Mouse (Mus musculus): Measurements from ENCODE around the gene Phf14. TPM values are rescaled to one million over a fixed set of nuclear protein-coding genes. Genes with fewer than 3 reads are reported as not detected.
A peak's percentile ranks its signal among the peaks of the same experiment; 100 is the strongest.
"Not testable (repeated sequence)": the region's sequence is repeated elsewhere in the genome, so short reads cannot be mapped to it uniquely, and the experiment has no call there.

Gene Phf14
- 10 to 100 TPM; 60.3 to 65.2 TPM for total RNA-seq (2021)

- intact Hi-C loops (cut with DNase I): loop anchor here (1.0 kb wide), 1 partner anchor 18 kb away; no protein-coding TSS in a partner anchor
- peak; percentile 95 to 97 for DNase-seq
Measured at GRCm38 (mm10) chr6:11907269-11908032, at the start of gene Phf14, which contains the start of gene Ndufa4. Phf14 (plus strand) TSS chr6:11907809. Ndufa4 (minus strand) TSS chr6:11907497.

- intact Hi-C loops (cut with DNase I); DNase-seq: not testable (repeated sequence)
Measured at GRCm38 (mm10) chr6:11875364-11875763, 32.2 kb upstream of the Phf14 start.

- no peak for DNase-seq
- intact Hi-C loops (cut with DNase I): no loop called here
Measured at GRCm38 (mm10) chr6:11900809-11901310, 6.7 kb upstream of the Phf14 start.

GRCm38 (mm10) chr6:11906890-11907268, 730 bp upstream of the Phf14 start:
- intact Hi-C loops (cut with DNase I): loop anchor here (1.0 kb wide), 1 partner anchor 18 kb away; no protein-coding TSS in a partner anchor
- peak in 1 of 2 experiments; percentile 23 for DNase-seq

GRCm38 (mm10) chr6:11908170-11908569, 561 bp downstream of the Phf14 start:
- no peak for DNase-seq
- intact Hi-C loops (cut with DNase I): no loop called here

- DNase-seq: peak; percentile 91 to 93
- intact Hi-C loops (cut with DNase I): loop anchor here (1.0 kb wide), 1 partner anchor 18 kb away; the partner anchor contains the start of genes Ndufa4 and Phf14
Measured at GRCm38 (mm10) chr6:11925496-11926041, 18.0 kb downstream of the Phf14 start.

GRCm38 (mm10) chr6:11926082-11926595, 18.5 kb downstream of the Phf14 start:
- intact Hi-C loops (cut with DNase I): no loop called here
- peak; percentile 48 to 65 for DNase-seq

GRCm38 (mm10) chr6:11927485-11927884, 19.9 kb downstream of the Phf14 start:
- no peak for DNase-seq
- intact Hi-C loops (cut with DNase I): no loop called here

GRCm38 (mm10) chr6:11933403-11933802, 25.8 kb downstream of the Phf14 start:
- no peak for DNase-seq
- intact Hi-C loops (cut with DNase I): no loop called here

- intact Hi-C loops (cut with DNase I): no loop called here
- no peak for DNase-seq
Measured at GRCm38 (mm10) chr6:11940895-11941294, 33.3 kb downstream of the Phf14 start.

GRCm38 (mm10) chr6:11942089-11942488, 34.5 kb downstream of the Phf14 start:
- intact Hi-C loops (cut with DNase I): no loop called here
- DNase-seq: no peak

- intact Hi-C loops (cut with DNase I): no loop called here
- no peak for DNase-seq
Measured at GRCm38 (mm10) chr6:11948100-11948499, 40.5 kb downstream of the Phf14 start.

- intact Hi-C loops (cut with DNase I): no loop called here
- no peak for DNase-seq
Measured at GRCm38 (mm10) chr6:11960172-11960571, 52.6 kb downstream of the Phf14 start.

- intact Hi-C loops (cut with DNase I): no loop called here
- no peak for DNase-seq
Measured at GRCm38 (mm10) chr6:11993782-11994181, 86.2 kb downstream of the Phf14 start.

- peak in 1 of 2 experiments; percentile 7 for DNase-seq
- intact Hi-C loops (cut with DNase I): no loop called here
Measured at GRCm38 (mm10) chr6:11998576-11998975, 91.0 kb downstream of the Phf14 start.

GRCm38 (mm10) chr6:11999506-11999905, 91.9 kb downstream of the Phf14 start:
- intact Hi-C loops (cut with DNase I): no loop called here

GRCm38 (mm10) chr6:12005455-12005854, 97.8 kb downstream of the Phf14 start:
- intact Hi-C loops (cut with DNase I): loop anchor here (5.0 kb wide), 1 partner anchor 122 kb away; no protein-coding TSS in a partner anchor
- DNase-seq: no peak

More at GRCm38 (mm10) chr6:11999506-11999905, 91.9 kb downstream of the Phf14 start:
- no peak for DNase-seq

GRCm38 (mm10) chr6:12006001-12006400, 98.4 kb downstream of the Phf14 start:
- intact Hi-C loops (cut with DNase I): loop anchor here (5.0 kb wide), 1 partner anchor 121 kb away; no protein-coding TSS in a partner anchor
- DNase-seq: no peak

- intact Hi-C loops (cut with DNase I): no loop called here
Measured at GRCm38 (mm10) chr6:12012103-12012502, 104.5 kb downstream of the Phf14 start.

GRCm38 (mm10) chr6:12014035-12014434, 106.4 kb downstream of the Phf14 start:
- intact Hi-C loops (cut with DNase I): no loop called here
- no peak for DNase-seq

More at GRCm38 (mm10) chr6:12012103-12012502, 104.5 kb downstream of the Phf14 start:
- DNase-seq: no peak

- intact Hi-C loops (cut with DNase I): no loop called here
Measured at GRCm38 (mm10) chr6:12014733-12015132, 107.1 kb downstream of the Phf14 start.

More at GRCm38 (mm10) chr6:12014733-12015132, 107.1 kb downstream of the Phf14 start:
- DNase-seq: no peak
